Mouse (Mus musculus) cerebellum, adult 9-10 months (tissue): ENCODE results near the gene Spock1.
"Not testable (repeated sequence)": the region's sequence is repeated elsewhere in the genome, so short reads cannot be mapped to it uniquely, and the experiment has no call there.

Experiments
- DNase-seq: peaks from one replicate; pipeline ENCODE4 v3.0.0; 2022

Spock1 gene

GRCm38 (mm10) chr13:57470922-57471321, 437.2 kb downstream of the Spock1 start:
- not testable (repeated sequence) for DNase-seq

DNA sequence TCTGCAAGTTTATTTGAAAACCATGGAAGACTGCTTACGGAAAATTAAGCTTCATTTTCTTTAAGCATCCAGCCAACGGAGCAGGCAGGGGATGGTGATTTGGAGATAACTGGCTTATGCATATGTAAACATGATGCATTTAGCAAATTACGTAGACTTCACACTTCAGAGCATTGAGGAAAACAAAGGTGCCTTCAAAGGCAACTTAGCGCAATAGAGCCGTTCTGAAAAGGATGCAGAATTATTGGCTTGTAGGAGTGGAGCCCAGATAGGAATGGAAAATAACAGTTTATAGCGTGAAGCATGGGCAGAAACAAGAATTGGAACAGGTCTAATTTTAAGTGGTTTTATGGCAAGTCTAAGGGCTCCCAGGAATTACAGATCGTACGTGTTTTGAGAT, 448.2 kb downstream of the Spock1 start:
- no peak for DNase-seq

DNA sequence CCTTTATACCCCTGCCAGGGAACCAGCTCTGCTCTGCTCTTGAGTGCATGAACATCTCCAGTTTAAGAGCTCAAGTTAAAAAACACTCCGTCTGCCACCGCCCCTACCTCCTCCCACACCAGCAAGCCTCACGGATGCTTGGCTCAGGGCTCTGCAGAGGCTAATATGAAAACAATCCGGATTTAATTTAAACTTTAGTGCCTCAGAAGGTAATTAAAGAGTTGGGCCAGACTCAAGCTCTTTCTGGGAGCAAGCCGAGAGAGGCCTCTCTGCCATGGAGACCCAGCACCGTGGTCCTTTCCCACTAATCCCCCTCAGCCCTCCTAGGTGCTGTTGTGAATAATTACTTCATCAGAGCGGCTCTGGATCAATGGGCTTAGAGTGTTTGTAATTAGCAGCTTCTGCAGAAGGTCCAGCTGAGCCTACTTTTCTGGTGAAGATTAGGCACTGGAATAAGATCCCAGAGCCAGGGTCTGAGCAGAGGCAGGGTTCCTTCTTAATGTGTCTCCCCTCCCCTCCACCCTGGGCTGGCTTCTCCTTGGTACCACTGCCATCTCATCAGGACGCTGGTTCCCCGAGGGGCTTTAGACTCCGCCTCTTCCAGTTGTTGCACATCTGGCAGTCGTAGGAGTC, 457.8 kb downstream of the Spock1 start:
- no peak for DNase-seq

DNA sequence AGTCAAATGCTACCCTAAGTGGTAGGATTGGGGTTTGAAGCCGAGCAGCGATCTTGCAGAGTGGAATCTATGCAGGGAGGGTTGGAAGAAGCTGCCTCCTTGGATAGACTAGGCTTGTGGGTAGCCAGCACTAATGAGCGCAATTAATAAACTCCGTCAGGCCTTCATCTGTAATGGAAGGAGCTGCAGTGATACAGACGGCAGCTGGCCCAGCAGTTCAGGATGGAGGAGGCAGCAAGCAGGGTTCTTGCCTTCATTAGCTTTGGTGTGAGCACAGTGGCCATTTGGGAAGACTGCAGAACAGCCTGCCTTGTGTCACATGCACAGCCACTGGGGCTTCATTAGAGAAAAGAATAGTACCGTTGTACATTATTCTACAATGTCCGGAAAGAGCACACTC, 459.2 kb downstream of the Spock1 start:
- no peak for DNase-seq

DNA sequence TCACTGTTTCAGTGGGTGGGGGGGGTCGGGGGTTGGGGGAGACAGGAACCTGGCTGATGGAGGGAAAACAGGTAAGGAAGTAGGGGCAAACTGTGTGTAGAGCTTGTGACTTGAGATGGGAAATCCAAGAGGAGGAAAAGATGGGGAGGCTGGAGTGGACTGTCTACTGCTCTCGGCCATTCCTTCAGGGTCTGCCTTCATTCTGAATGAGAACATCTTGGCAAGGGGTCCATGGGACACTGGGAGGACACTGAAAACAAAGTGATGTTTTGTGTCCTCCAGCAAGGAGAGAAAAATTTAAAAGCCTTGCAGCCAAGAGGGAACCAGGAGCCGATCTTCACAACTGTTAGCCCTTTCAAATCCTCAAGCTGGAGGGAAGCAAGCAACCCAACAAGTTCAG, 463.2 kb downstream of the Spock1 start:
- no peak for DNase-seq

GRCm38 (mm10) chr13:57440111-57440510, 468.0 kb downstream of the Spock1 start:
- no peak for DNase-seq

GRCm38 (mm10) chr13:57435726-57436220, 472.4 kb downstream of the Spock1 start:
- no peak for DNase-seq

GRCm38 (mm10) chr13:57433848-57434247, 474.3 kb downstream of the Spock1 start:
- no peak for DNase-seq

DNA sequence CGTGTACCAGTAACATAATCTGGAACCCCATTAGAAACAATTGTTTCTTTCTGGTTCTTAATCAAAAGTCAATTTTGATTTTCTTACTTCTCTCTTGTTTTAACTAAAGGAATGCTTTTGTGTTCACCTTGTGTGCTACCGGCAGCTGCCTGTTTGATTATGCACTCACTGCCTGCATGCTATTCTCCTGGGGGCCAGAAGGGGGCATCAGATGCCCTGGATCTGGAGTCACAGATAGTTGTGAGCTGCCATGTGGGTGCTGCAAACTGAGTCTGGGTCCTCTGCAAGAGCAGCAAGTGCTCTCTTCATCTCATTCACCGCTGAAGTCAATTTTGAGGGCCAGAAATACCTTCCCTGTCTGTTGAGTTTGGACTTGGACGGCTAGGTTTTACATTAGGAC, 476.3 kb downstream of the Spock1 start:
- DNase-seq, result no peak

DNA sequence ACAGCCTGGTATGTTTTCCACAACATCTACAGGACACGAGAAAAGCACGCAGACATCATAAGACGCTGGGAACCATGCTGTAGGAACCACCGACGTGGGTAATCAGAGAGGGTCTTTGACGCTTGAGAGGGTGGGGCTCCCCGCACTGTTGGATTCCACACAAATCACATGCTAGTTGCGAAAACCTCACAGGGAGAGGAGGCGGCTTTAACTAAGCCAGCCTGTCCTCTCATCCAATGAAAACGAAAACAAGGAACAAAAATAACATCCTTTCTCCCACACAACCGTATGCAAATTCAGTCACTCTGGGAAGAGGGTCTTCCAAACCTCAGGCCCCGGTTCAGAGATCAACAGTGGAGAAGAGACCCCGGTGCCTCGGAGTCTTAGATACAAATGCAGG, 479.3 kb downstream of the Spock1 start:
- DNase-seq, result no peak

GRCm38 (mm10) chr13:57418781-57419180, 489.4 kb downstream of the Spock1 start:
- DNase-seq, result no peak

DNA sequence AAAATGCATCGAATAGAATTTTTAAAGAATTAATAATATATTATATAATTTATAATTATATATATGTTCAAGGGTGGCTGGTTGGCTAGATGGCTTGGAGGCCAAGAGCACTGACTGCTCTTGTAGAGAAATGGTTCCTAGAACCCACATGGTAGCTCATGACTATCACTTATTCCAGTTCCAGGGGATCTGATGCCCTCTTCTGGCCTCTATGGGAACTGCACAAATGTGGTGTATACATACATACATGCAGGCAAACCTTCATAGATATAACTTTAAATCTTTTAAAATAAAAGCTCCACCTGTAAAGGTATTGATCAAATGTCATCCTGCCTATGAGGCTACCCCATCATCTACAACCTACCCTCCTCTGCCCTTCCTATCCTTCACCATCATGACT, 493.4 kb downstream of the Spock1 start:
- DNase-seq, result no peak

GRCm38 (mm10) chr13:57407666-57408065, 500.5 kb downstream of the Spock1 start:
- DNase-seq, result no peak

DNA sequence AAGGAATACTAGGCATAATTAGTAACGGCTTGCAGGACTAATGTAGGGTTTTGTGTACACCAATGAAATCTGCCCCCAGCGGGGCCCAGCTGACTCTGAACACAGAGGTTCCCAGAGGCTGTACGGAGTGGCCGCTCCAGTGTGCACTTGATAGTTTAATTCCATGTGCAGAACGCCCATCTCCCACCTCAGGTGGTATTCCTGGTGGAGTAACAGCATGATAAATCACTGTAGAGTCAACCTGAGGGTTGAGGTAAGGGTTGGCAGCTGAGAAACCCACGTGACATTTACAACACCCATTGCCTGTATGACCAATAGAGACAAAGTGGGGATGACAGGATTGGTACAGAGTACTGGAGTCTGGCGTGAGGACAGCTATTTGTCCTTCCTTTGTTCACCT, 505.7 kb downstream of the Spock1 start:
- DNase-seq, result no peak

DNA sequence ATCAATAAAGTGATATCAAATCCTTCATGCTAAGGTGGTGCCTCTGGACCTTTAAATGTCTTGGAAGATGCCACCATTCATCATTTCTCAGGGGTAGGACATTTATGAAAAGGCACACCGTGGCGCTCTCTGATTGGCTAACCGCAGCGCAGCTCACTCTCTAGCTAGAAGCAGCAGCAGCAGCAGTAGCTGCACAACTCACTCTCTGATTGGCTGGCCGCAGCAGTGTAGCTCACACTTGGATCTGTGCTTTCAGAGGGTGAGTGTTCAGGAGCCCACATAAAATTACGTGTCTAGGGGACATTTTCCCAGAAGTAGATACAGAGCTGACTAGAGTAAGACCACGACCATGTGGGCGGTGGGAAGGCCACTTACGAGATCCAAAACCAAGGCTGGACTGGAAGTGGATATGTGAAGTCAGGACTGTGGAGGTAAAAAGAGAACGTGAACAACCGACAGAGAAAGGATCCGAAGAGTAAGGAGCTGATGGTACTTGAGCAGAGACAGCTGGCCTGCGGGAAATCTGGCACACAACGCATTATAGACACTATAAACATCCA, 535.9 kb downstream of the Spock1 start:
- DNase-seq, result no peak
